In genomic region chr2:179605255-179605654, GRCm38 (mm10) we compare ENCODE assay signal across 15 mouse cellular contexts.
A peak's percentile ranks its signal among the peaks of the same experiment; 100 is the strongest.
DNase-seq lines count a peak whose midpoint lies in the region; ATAC-seq lines count a peak whose summit lies in the region.
"Had no signal": no experiment of that assay in that cellular context is flagged by ENCODE, and none has a peak within 500 bp of the region (broad histone marks: within the 10 kb centered on the region; RNA-seq: fewer than 3 reads in every experiment).

No protein-coding gene starts in this region.

- H3K9me3 ChIP-seq in kidney, embryonic 16.5 days (ENCODE audit: low read length): no peaks in the 10 kb centered on the region
- H3K9me3 ChIP-seq in midbrain, embryonic 15.5 days: no peaks in the 10 kb centered on the region
- H3K9me3 ChIP-seq in midbrain, embryonic 14.5 days (ENCODE audit: control insufficient read depth, low read length): no peaks in the 10 kb centered on the region
- H3K9me3 ChIP-seq in intestine, embryonic 15.5 days: no peaks in the 10 kb centered on the region
- H3K9me3 ChIP-seq: embryonic facial prominence, embryonic 12.5 days; limb, embryonic 12.5 days had no signal

- H3K27me3 ChIP-seq in kidney, embryonic 16.5 days (ENCODE audit: insufficient read depth, low read length): no peaks in the 10 kb centered on the region
- H3K27me3 ChIP-seq in midbrain, embryonic 15.5 days (replicated peaks): no peaks in the 10 kb centered on the region
- H3K27me3 ChIP-seq in midbrain, embryonic 14.5 days (ENCODE audit: control insufficient read depth, insufficient read depth, low read length): no peaks in the 10 kb centered on the region
- no peaks in the 10 kb centered on the region for H3K27me3 ChIP-seq in intestine, embryonic 15.5 days (replicated peaks)
- H3K27me3 ChIP-seq: limb, embryonic 12.5 days had no signal

- H3K4me3 ChIP-seq in kidney, embryonic 16.5 days (ENCODE audit: low read length): no peak overlapping the region
- no peak overlapping the region for H3K4me3 ChIP-seq in midbrain, embryonic 15.5 days
- H3K4me3 ChIP-seq in midbrain, embryonic 14.5 days (replicated peaks; ENCODE audit: low read depth, low read length): no peak overlapping the region
- H3K4me3 ChIP-seq in intestine, embryonic 15.5 days (replicated peaks): no peak overlapping the region
- H3K4me3 ChIP-seq: embryonic facial prominence, embryonic 12.5 days; limb, embryonic 12.5 days had no signal

- 43% methylated on average over 10 of the region's 10 CpGs for WGBS in kidney, embryonic 16.5 days
- WGBS in midbrain, embryonic 15.5 days: 82% methylated on average over 10 of the region's 10 CpGs
- WGBS in midbrain, embryonic 14.5 days: 82% methylated on average over 10 of the region's 10 CpGs
- 79% methylated on average over 10 of the region's 10 CpGs for WGBS in intestine, embryonic 15.5 days

- no peak overlapping the region for H3K9ac ChIP-seq in kidney, embryonic 16.5 days (replicated peaks; ENCODE audit: low read length)
- H3K9ac ChIP-seq in midbrain, embryonic 15.5 days: no peak overlapping the region
- no peak overlapping the region for H3K9ac ChIP-seq in midbrain, embryonic 14.5 days (replicated peaks; ENCODE audit: low read length)
- H3K9ac ChIP-seq in intestine, embryonic 15.5 days: no peak overlapping the region
- H3K9ac ChIP-seq: embryonic facial prominence, embryonic 12.5 days; limb, embryonic 12.5 days had no signal

- DNase-seq in cerebellum, postnatal 14 days: peak; percentile 61 to 73
- no peak for DNase-seq in cerebellum, adult 11-12 months
- DNase-seq in kidney, adult 9 months: no peak
- DNase-seq in midbrain, embryonic 14.5 days: no peak
- no peak for DNase-seq in gastrocnemius, postnatal 25 days
- DNase-seq: gastrocnemius, postnatal 10 days; lung, adult 18-20 months; right cerebral cortex, adult 18-20 months had no signal

- no peaks in the 10 kb centered on the region for H3K36me3 ChIP-seq in kidney, embryonic 16.5 days (ENCODE audit: insufficient read depth, low read length)
- no peaks in the 10 kb centered on the region for H3K36me3 ChIP-seq in midbrain, embryonic 15.5 days (replicated peaks)
- no peaks in the 10 kb centered on the region for H3K36me3 ChIP-seq in midbrain, embryonic 14.5 days (ENCODE audit: control insufficient read depth, insufficient read depth, low read length)
- H3K36me3 ChIP-seq in intestine, embryonic 15.5 days: no peaks in the 10 kb centered on the region
- H3K36me3 ChIP-seq: embryonic facial prominence, embryonic 12.5 days; limb, embryonic 12.5 days had no signal

- H3K4me2 ChIP-seq in kidney, embryonic 16.5 days (replicated peaks; ENCODE audit: low read depth, low read length): no peak overlapping the region
- H3K4me2 ChIP-seq in midbrain, embryonic 15.5 days: no peak overlapping the region
- no peak overlapping the region for H3K4me2 ChIP-seq in midbrain, embryonic 14.5 days (ENCODE audit: low read length)
- H3K4me2 ChIP-seq in intestine, embryonic 15.5 days (replicated peaks): no peak overlapping the region
- H3K4me2 ChIP-seq: embryonic facial prominence, embryonic 12.5 days; limb, embryonic 12.5 days had no signal

- no peak overlapping the region for H3K27ac ChIP-seq in kidney, embryonic 16.5 days (ENCODE audit: low read length)
- H3K27ac ChIP-seq in midbrain, embryonic 15.5 days: no peak overlapping the region
- no peak overlapping the region for H3K27ac ChIP-seq in midbrain, embryonic 14.5 days (replicated peaks; ENCODE audit: low read depth, low read length)
- no peak overlapping the region for H3K27ac ChIP-seq in intestine, embryonic 15.5 days
- H3K27ac ChIP-seq: embryonic facial prominence, embryonic 12.5 days; limb, embryonic 12.5 days; macrophage had no signal

- ATAC-seq in kidney, embryonic 16.5 days (ENCODE audit: low FRiP score, low TSS enrichment): peak; percentile 56; the same call in 1 of the 2 replicates
- 0 out of 2 replicates have a peak, but pooled peaks have one; percentile 27 for ATAC-seq in midbrain, embryonic 15.5 days (replicated peaks)
- ATAC-seq in midbrain, embryonic 14.5 days (ENCODE audit: low FRiP score, low TSS enrichment): no peak
- no peak for ATAC-seq in intestine, embryonic 15.5 days
- ATAC-seq: inflammation-experienced regulatory T-cells, adult 6 months had no signal

- no peaks in the 10 kb centered on the region for H3K4me1 ChIP-seq in kidney, embryonic 16.5 days (ENCODE audit: insufficient read depth, low read length)
- no peaks in the 10 kb centered on the region for H3K4me1 ChIP-seq in midbrain, embryonic 15.5 days
- H3K4me1 ChIP-seq in midbrain, embryonic 14.5 days (ENCODE audit: control insufficient read depth, insufficient read depth, low read length): no peaks in the 10 kb centered on the region
- H3K4me1 ChIP-seq in intestine, embryonic 15.5 days (replicated peaks): no peaks in the 10 kb centered on the region
- H3K4me1 ChIP-seq: embryonic facial prominence, embryonic 12.5 days had no signal

Comparison
In these comparisons a context has a peak if more than half of its experiments do, and no peak if none do; other contexts are left out.
1. DNase-seq: peak in cerebellum, postnatal 14 days (2 of 2); none in cerebellum, adult 11-12 months (single experiment), kidney, adult 9 months (single experiment), midbrain, embryonic 14.5 days (single experiment) and gastrocnemius, postnatal 25 days (single experiment).
2. ATAC-seq: peak in kidney, embryonic 16.5 days (single experiment) and midbrain, embryonic 15.5 days (single experiment); none in midbrain, embryonic 14.5 days (single experiment) and intestine, embryonic 15.5 days (single experiment).